Mouse (Mus musculus): ENCODE data around the gene Ttc21a. TPM values are rescaled to one million over a fixed set of nuclear protein-coding genes. Genes with fewer than 3 reads are reported as not detected.

Gene Ttc21a
- total RNA-seq, 2 experiments from 2014 or later = 1.5 to 2.1 TPM

GRCm38 (mm10) chr9:119938496-119938895 lies 1.1 kb downstream of the Ttc21a start:
- ATAC-seq (replicated peaks; ENCODE audit: low FRiP score, poor library complexity, severe bottlenecking) = no peak

GRCm38 (mm10) chr9:119939646-119940045 lies 2.2 kb downstream of the Ttc21a start:
- no peak for ATAC-seq (replicated peaks; ENCODE audit: low FRiP score, poor library complexity, severe bottlenecking)

- no peak for ATAC-seq (replicated peaks; ENCODE audit: low FRiP score, poor library complexity, severe bottlenecking)
Measured at GRCm38 (mm10) chr9:119941407-119941806, 4.0 kb downstream of the Ttc21a start.

GRCm38 (mm10) chr9:119941861-119942260 lies 4.5 kb downstream of the Ttc21a start:
- ATAC-seq (replicated peaks; ENCODE audit: low FRiP score, poor library complexity, severe bottlenecking) = no peak

- ATAC-seq (replicated peaks; ENCODE audit: low FRiP score, poor library complexity, severe bottlenecking) = no peak
Measured at GRCm38 (mm10) chr9:119943326-119943725, 5.9 kb downstream of the Ttc21a start.

GRCm38 (mm10) chr9:119945173-119945900 lies 7.9 kb downstream of the Ttc21a start:
- ATAC-seq (replicated peaks; ENCODE audit: low FRiP score, poor library complexity, severe bottlenecking) = no peak

- no peak for ATAC-seq (replicated peaks; ENCODE audit: low FRiP score, poor library complexity, severe bottlenecking)
Measured at GRCm38 (mm10) chr9:119948804-119949203, 11.4 kb downstream of the Ttc21a start.

- ATAC-seq (replicated peaks; ENCODE audit: low FRiP score, poor library complexity, severe bottlenecking) = no peak
Measured at GRCm38 (mm10) chr9:119950434-119950833, 13.0 kb downstream of the Ttc21a start.

GRCm38 (mm10) chr9:119951388-119951787 lies 14.0 kb downstream of the Ttc21a start:
- no peak for ATAC-seq (replicated peaks; ENCODE audit: low FRiP score, poor library complexity, severe bottlenecking)

- ATAC-seq (replicated peaks; ENCODE audit: low FRiP score, poor library complexity, severe bottlenecking) = no peak
Measured at GRCm38 (mm10) chr9:119958835-119959234, 21.4 kb downstream of the Ttc21a start.

- no peak for ATAC-seq (replicated peaks; ENCODE audit: low FRiP score, poor library complexity, severe bottlenecking)
Measured at GRCm38 (mm10) chr9:119962216-119962615, 24.8 kb downstream of the Ttc21a start.

GRCm38 (mm10) chr9:119962987-119963667 lies 25.7 kb downstream of the Ttc21a start:
- ATAC-seq (replicated peaks; ENCODE audit: low FRiP score, poor library complexity, severe bottlenecking) = no peak

- no peak for ATAC-seq (replicated peaks; ENCODE audit: low FRiP score, poor library complexity, severe bottlenecking)
Measured at GRCm38 (mm10) chr9:119964206-119964605, 26.8 kb downstream of the Ttc21a start.

- ATAC-seq (replicated peaks; ENCODE audit: low FRiP score, poor library complexity, severe bottlenecking) = no peak
Measured at GRCm38 (mm10) chr9:119965186-119965585, 27.8 kb downstream of the Ttc21a start.

GRCm38 (mm10) chr9:119966221-119966910 lies 29.0 kb downstream of the Ttc21a start:
- ATAC-seq (replicated peaks; ENCODE audit: low FRiP score, poor library complexity, severe bottlenecking) = no peak

- no peak for ATAC-seq (replicated peaks; ENCODE audit: low FRiP score, poor library complexity, severe bottlenecking)
Measured at GRCm38 (mm10) chr9:119969811-119970210, 32.4 kb downstream of the Ttc21a start.

GRCm38 (mm10) chr9:119970221-119970620 lies 32.8 kb downstream of the Ttc21a start:
- no peak for ATAC-seq (replicated peaks; ENCODE audit: low FRiP score, poor library complexity, severe bottlenecking)

- ATAC-seq (replicated peaks; ENCODE audit: low FRiP score, poor library complexity, severe bottlenecking) = no peak
Measured at GRCm38 (mm10) chr9:119970763-119971656, 33.6 kb downstream of the Ttc21a start.

- no peak for ATAC-seq (replicated peaks; ENCODE audit: low FRiP score, poor library complexity, severe bottlenecking)
Measured at GRCm38 (mm10) chr9:119972166-119972565, 34.8 kb downstream of the Ttc21a start.

GRCm38 (mm10) chr9:119972582-119972981 lies 35.2 kb downstream of the Ttc21a start:
- ATAC-seq (replicated peaks; ENCODE audit: low FRiP score, poor library complexity, severe bottlenecking) = no peak
